Mouse (Mus musculus): ENCODE measurements around the gene Fgf8. TPM values are rescaled to one million over a fixed set of nuclear protein-coding genes. Genes with fewer than 3 reads are reported as not detected.

Gene Fgf8
- polyA plus RNA-seq, 1 experiment from 2014 or later = 4.6 TPM

DNA sequence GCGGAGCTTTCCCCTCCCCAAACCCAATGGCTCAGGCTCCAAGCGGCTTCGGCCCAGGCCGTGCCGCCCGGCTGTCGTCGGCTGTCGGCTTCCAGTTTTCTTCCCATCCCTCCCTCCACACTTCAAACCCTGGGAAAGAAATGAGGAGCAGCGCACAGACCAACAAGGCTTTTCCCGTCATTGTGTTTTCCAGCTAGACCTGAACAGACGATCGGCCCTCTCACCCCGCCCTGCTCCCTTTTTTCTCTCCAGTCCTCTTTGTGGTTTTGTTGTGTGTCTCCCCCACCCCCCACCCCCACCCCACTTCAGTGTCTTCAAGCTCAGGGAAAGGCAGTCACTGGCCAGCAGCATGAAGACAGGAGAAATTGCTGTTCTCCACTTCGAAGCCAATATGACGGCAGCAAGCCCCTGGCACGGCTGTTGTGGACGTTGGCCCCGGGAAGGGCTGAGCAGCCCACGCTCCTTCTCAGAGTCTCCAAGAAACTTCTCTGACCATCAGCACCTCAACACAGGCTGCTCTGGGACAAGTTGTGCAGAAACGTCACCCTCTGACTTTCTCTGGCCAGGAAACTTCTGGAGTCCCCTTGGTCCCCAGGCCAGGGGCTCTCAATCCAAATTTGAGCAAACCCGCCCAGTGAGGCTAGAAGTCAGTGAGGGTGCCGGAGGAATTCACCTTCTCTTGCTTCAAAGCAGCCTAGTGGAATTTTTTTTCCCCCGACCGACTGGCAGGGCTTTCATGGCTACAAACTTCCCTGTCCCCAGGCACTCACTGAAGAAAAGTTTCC, 47.0 kb downstream of the Fgf8 start:
- no peak for ATAC-seq (ENCODE audit: low FRiP score)
- H3K27me3 ChIP-seq = peaks cover 14% of the 10 kb centered on the region
- no peaks in the 10 kb centered on the region for H3K9me3 ChIP-seq
- no peak overlapping the region for H3K9ac ChIP-seq
- no peak overlapping the region for H3K4me3 ChIP-seq (replicated peaks)
- WGBS = 25% methylated on average over 25 of the region's 25 CpGs
- H3K4me2 ChIP-seq = peak overlapping the region; percentile 33
- H3K36me3 ChIP-seq (replicated peaks) = no peaks in the 10 kb centered on the region
- no peak overlapping the region for H3K27ac ChIP-seq
- H3K4me1 ChIP-seq = peaks cover 7% of the 10 kb centered on the region

DNA sequence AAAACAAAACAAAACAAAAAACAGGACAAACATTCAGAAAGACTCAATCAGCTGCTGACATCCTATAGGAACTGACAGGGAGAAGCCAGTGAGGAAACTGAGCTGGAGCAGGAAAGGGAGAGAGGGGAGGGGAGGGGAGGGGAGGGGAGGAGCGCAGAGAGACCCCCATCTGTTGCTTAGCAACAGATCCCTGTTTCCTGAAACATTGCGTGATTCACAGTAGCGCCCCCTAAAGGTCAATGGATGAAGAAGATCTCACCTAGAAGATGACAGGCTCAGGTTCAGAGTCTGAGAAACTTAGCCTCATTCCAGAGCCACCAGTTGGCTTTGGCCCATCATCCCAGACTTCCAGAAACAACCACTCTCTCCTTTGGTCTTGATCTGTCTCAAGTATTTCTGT, 48.7 kb downstream of the Fgf8 start:
- ATAC-seq (ENCODE audit: low FRiP score) = no peak
- Histone ChIP-seq H3K4me1 (peaks cover 7% of the 10 kb centered on the region), H3K4me3 (replicated peaks) (no peak overlapping the region), H3K27me3 (peaks cover 14% of the 10 kb centered on the region), H3K27ac (no peak overlapping the region), H3K4me2 (no peak overlapping the region), H3K9ac (no peak overlapping the region), H3K36me3 (replicated peaks) (no peaks in the 10 kb centered on the region), H3K9me3 (no peaks in the 10 kb centered on the region)
- 42% methylated on average over 3 of the region's 3 CpGs for WGBS

DNA sequence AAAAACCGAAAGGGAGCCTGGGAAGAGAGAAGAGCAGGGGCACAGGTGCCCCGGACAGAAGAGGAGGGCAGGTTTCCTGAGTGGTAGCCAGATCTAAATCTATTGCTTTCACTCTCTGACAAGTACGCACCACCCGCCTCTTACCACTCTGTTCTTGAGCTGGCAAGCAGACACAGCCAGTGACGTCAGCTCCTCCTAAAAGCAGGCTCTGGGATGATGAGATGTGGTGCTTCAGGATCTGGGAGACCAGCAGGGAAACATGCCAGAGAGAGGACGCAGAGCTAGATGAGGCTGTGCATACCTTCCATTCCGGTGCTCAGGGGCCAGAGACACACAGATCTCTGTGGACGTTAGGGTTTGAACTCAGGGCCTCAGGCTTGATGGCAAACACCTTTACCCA, 50.5 kb downstream of the Fgf8 start:
- no peak for ATAC-seq (ENCODE audit: low FRiP score)
- no peak overlapping the region for H3K4me2 ChIP-seq
- WGBS = 91% methylated on average over 8 of the region's 8 CpGs
- no peak overlapping the region for H3K9ac ChIP-seq
- no peak overlapping the region for H3K4me3 ChIP-seq (replicated peaks)
- no peaks in the 10 kb centered on the region for H3K36me3 ChIP-seq (replicated peaks)
- H3K27ac ChIP-seq = no peak overlapping the region
- no peaks in the 10 kb centered on the region for H3K9me3 ChIP-seq
- peaks cover 7% of the 10 kb centered on the region for H3K4me1 ChIP-seq
- H3K27me3 ChIP-seq = peaks cover 14% of the 10 kb centered on the region

DNA sequence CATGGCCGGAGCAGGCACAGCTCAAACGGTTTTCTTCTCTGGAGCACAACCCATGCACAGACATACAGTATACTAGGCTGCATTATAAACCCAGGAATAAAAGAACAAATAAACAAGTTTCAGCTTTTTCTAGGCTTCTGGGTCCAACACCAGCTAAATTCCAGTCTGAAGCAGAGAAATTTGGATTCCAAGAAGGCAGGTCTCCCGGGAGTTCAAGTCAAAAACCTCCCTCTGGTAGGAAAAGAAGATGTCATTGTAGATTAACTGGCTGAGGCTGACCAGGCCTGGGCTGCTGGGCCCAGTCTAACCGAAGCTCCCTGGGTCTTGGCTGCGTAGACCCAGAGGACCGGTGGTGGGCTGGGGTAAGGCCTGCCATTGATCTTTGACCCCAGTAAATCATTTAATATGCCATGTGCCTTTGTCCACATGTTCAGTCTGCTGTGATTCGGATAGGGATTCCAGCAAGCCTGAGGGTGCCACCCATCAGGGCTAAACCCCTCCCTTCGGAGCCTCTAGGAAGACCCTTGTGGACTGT, 51.6 kb downstream of the Fgf8 start:
- H3K9ac ChIP-seq = no peak overlapping the region
- no peaks in the 10 kb centered on the region for H3K9me3 ChIP-seq
- no peak overlapping the region for H3K27ac ChIP-seq
- H3K4me3 ChIP-seq (replicated peaks) = no peak overlapping the region
- H3K4me1 ChIP-seq = peaks cover 7% of the 10 kb centered on the region
- H3K4me2 ChIP-seq = no peak overlapping the region
- peaks cover 17% of the 10 kb centered on the region for H3K27me3 ChIP-seq
- H3K36me3 ChIP-seq (replicated peaks) = no peaks in the 10 kb centered on the region
- no peak for ATAC-seq (ENCODE audit: low FRiP score)
- 84% methylated on average over 8 of the region's 8 CpGs for WGBS

DNA sequence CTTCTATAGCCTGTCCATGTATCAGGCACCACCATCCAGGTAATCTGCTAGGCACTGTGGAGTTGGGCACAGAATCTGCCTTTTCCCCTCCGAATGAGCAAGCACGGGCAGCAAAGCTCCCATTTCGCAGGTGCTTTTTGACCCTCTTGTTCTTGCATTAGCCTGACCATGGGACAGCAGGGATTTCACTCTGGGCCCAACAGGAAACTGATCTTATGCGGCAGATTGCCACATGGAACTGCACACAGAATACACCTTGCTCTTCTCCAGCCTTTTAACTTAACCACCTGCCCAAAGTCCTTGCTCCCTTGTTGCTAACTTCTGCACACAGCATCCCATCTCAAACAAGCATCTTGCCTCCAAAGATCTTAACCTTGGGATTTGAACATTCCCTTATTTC, 55.7 kb downstream of the Fgf8 start:
- H3K27ac ChIP-seq = no peak overlapping the region
- no peak overlapping the region for H3K9ac ChIP-seq
- WGBS = 66% methylated on average over 4 of the region's 4 CpGs
- no peak overlapping the region for H3K4me2 ChIP-seq
- no peaks in the 10 kb centered on the region for H3K36me3 ChIP-seq (replicated peaks)
- no peak for ATAC-seq (ENCODE audit: low FRiP score)
- no peak overlapping the region for H3K4me3 ChIP-seq (replicated peaks)
- no peaks in the 10 kb centered on the region for H3K9me3 ChIP-seq
- 0 out of 2 replicates have a peak, but pooled peaks cover 7% of the 10 kb centered on the region for H3K27me3 ChIP-seq
- no peaks in the 10 kb centered on the region; the same call in 1 of the 2 replicates for H3K4me1 ChIP-seq

Other genes with a start within 250 kb of the Fgf8 start
- gene Poll, start 182.4 kb downstream of the Fgf8 start, polyA plus RNA-seq (2016; fragmentation: Nextera tagmentation; extraction: Ambion mirVana) = 18.1 and 18.2 TPM in 2 replicates
- 45.5 and 47.1 TPM in 2 replicates for gene Gm17018, start 182.3 kb downstream of the Fgf8 start, polyA plus RNA-seq (2016; fragmentation: Nextera tagmentation; extraction: Ambion mirVana)
- gene Fbxw4, start 82.6 kb downstream of the Fgf8 start, polyA plus RNA-seq (2016; fragmentation: Nextera tagmentation; extraction: Ambion mirVana) = 4.6 and 4.7 TPM in 2 replicates
- gene Npm3, start 6.7 kb upstream of the Fgf8 start, polyA plus RNA-seq (2016; fragmentation: Nextera tagmentation; extraction: Ambion mirVana) = 9.0 and 10.7 TPM in 2 replicates
- 94.7 and 105 TPM in 2 replicates for gene Mgea5, start 40.9 kb upstream of the Fgf8 start, polyA plus RNA-seq (2016; fragmentation: Nextera tagmentation; extraction: Ambion mirVana)
- gene Kcnip2, start 73.1 kb upstream of the Fgf8 start, polyA plus RNA-seq (2016; fragmentation: Nextera tagmentation; extraction: Ambion mirVana) = 2.7 and 4.0 TPM in 2 replicates